Mouse (Mus musculus) heart, postnatal 10 days (tissue): ENCODE data around the gene Avil. TPM values are rescaled to one million over a fixed set of nuclear protein-coding genes. Genes with fewer than 3 reads are reported as not detected.
A peak's percentile ranks its signal among the peaks of the same experiment; 100 is the strongest.

Source experiments
- DNase-seq, 2 experiments: peaks; one replicate each; pipeline ENCODE4 v3.0.0; 2021
- intact Hi-C: fragments of 180-260 bp; cut with DNase I; formaldehyde crosslinking; loops from one replicate; pipeline ENCODE4 v1.15.1; 2025
- total RNA-seq, 2 experiments: library from RNA; stranded (reverse); gene quantifications; 2 replicates each; pipeline ENCODE4 v1.2.3; 2021

Gene Avil
- under 1 TPM; 0.14 to 0.17 TPM for total RNA-seq

GRCm38 (mm10) chr10:127000529-127000928 lies at the start of gene Avil:
Gene Avil, plus strand, starts transcription at chr10:127000709.
- intact Hi-C loops, result no loop called here
- no peak for DNase-seq

- intact Hi-C loops, result no loop called here
- DNase-seq, result no peak
These were observed 48.1 kb upstream of the Avil start for GRCm38 (mm10) chr10:126952375-126952774.

GRCm38 (mm10) chr10:126953029-126953471 lies 47.5 kb upstream of the Avil start:
- no peak for DNase-seq
- intact Hi-C loops, result no loop called here

GRCm38 (mm10) chr10:126956692-126957358 lies 43.7 kb upstream of the Avil start:
- DNase-seq, result no peak
- intact Hi-C loops, result loop anchor here (2.0 kb wide), 1 partner anchor 18 kb away; no protein-coding TSS in a partner anchor

- intact Hi-C loops, result loop anchor here (2.0 kb wide), 2 partner anchors 19 kb away; no protein-coding TSS in a partner anchor
- DNase-seq, result peak; percentile 64 to 78
These were observed 43.0 kb upstream of the Avil start for GRCm38 (mm10) chr10:126957359-126958107.

GRCm38 (mm10) chr10:126960496-126960895 lies 40.0 kb upstream of the Avil start:
- intact Hi-C loops, result no loop called here
- no peak for DNase-seq

GRCm38 (mm10) chr10:126961757-126962156 lies 38.8 kb upstream of the Avil start:
- peak; percentile 52 to 70 for DNase-seq
- intact Hi-C loops, result no loop called here

GRCm38 (mm10) chr10:126962271-126962965 lies 38.1 kb upstream of the Avil start:
- peak; percentile 68 to 70 for DNase-seq
- intact Hi-C loops, result no loop called here

- intact Hi-C loops, result no loop called here
- DNase-seq, result peak; percentile 35 to 42
These were observed 37.6 kb upstream of the Avil start for GRCm38 (mm10) chr10:126962966-126963330.

GRCm38 (mm10) chr10:126963821-126964220 lies 36.7 kb upstream of the Avil start:
- no peak for DNase-seq
- intact Hi-C loops, result no loop called here

GRCm38 (mm10) chr10:126971363-126972050 lies 29.0 kb upstream of the Avil start:
- intact Hi-C loops, result no loop called here
- DNase-seq, result no peak

GRCm38 (mm10) chr10:126972051-126972725 lies 28.3 kb upstream of the Avil start:
- peak; percentile 75 to 79 for DNase-seq
- intact Hi-C loops, result no loop called here

GRCm38 (mm10) chr10:126972988-126973387 lies 27.5 kb upstream of the Avil start:
- intact Hi-C loops, result no loop called here

GRCm38 (mm10) chr10:126975706-126976105 lies 24.8 kb upstream of the Avil start:
- intact Hi-C loops, result loop anchor here (2.0 kb wide), 1 partner anchor 17 kb away; no protein-coding TSS in a partner anchor
- DNase-seq, result peak in 1 of 2 experiments; percentile 13

More at GRCm38 (mm10) chr10:126972988-126973387, 27.5 kb upstream of the Avil start:
- DNase-seq, result no peak

GRCm38 (mm10) chr10:126977076-126977475 lies 23.4 kb upstream of the Avil start:
- DNase-seq, result peak in 1 of 2 experiments; percentile 27
- intact Hi-C loops, result loop anchor here (2.0 kb wide), 1 partner anchor 18 kb away; no protein-coding TSS in a partner anchor

GRCm38 (mm10) chr10:126978277-126978994 lies 22.1 kb upstream of the Avil start, which contains the start of gene Ctdsp2:
Gene Ctdsp2, plus strand, starts transcription at chr10:126978717.
- DNase-seq, result peak; percentile 100
- intact Hi-C loops, result no loop called here

GRCm38 (mm10) chr10:126979121-126979635 lies 21.3 kb upstream of the Avil start:
- DNase-seq, result peak; percentile 80 to 81
- intact Hi-C loops, result no loop called here

GRCm38 (mm10) chr10:126979636-126980151 lies 20.8 kb upstream of the Avil start:
- DNase-seq, result peak; percentile 60 to 67
- intact Hi-C loops, result no loop called here
